28 mouse cellular contexts compared by ENCODE assay signal in genomic region chr19:52374892-52375578, GRCm38 (mm10).
"Had no signal": no experiment of that assay in that cellular context is flagged by ENCODE, and none has a peak within 500 bp of the region (broad histone marks: within the 10 kb centered on the region; RNA-seq: fewer than 3 reads in every experiment).

No protein-coding gene starts in this region.

- H3K36me3 ChIP-seq: embryonic facial prominence, embryonic 10.5 days; embryonic facial prominence, embryonic 12.5 days; embryonic facial prominence, embryonic 13.5 days; embryonic facial prominence, embryonic 15.5 days; forebrain, embryonic 10.5 days; forebrain, embryonic 12.5 days; forebrain, embryonic 15.5 days had no signal

- H3K4me1 ChIP-seq: embryonic facial prominence, embryonic 10.5 days; embryonic facial prominence, embryonic 12.5 days; embryonic facial prominence, embryonic 13.5 days; embryonic facial prominence, embryonic 15.5 days; forebrain, embryonic 10.5 days; forebrain, embryonic 12.5 days; forebrain, embryonic 13.5 days; forebrain, embryonic 15.5 days had no signal

- H3K27me3 ChIP-seq: embryonic facial prominence, embryonic 12.5 days; embryonic facial prominence, embryonic 13.5 days; embryonic facial prominence, embryonic 15.5 days; forebrain, embryonic 12.5 days; forebrain, embryonic 13.5 days; forebrain, embryonic 15.5 days had no signal

- H3K9me3 ChIP-seq: embryonic facial prominence, embryonic 10.5 days; embryonic facial prominence, embryonic 12.5 days; embryonic facial prominence, embryonic 13.5 days; embryonic facial prominence, embryonic 15.5 days; forebrain, embryonic 10.5 days; forebrain, embryonic 12.5 days; forebrain, embryonic 13.5 days; forebrain, embryonic 15.5 days had no signal

- DNase-seq: cerebellum, adult 2 months; cerebellum, adult 8-10 months; cerebellum, adult 9-10 months; cerebellum, adult 9-11 months; cerebellum, postnatal 10 days; cerebellum, postnatal 14 days; cerebellum, postnatal 25 days; cerebellum, postnatal 36 days; embryo, embryonic 11 days; forebrain, postnatal 0 days; gastrocnemius, adult 2 months; gastrocnemius, postnatal 10 days; gastrocnemius, postnatal 14 days; gastrocnemius, postnatal 25 days; gastrocnemius, postnatal 36 days; heart, adult 11 months; heart, adult 18-20 months had no signal

- H3K27ac ChIP-seq: embryonic facial prominence, embryonic 10.5 days; embryonic facial prominence, embryonic 12.5 days; embryonic facial prominence, embryonic 13.5 days; embryonic facial prominence, embryonic 15.5 days; forebrain, embryonic 10.5 days; forebrain, embryonic 12.5 days; forebrain, embryonic 13.5 days; forebrain, embryonic 15.5 days; gastrocnemius, adult 2 months had no signal

- ATAC-seq: forebrain, embryonic 13.5 days; forebrain, embryonic 14.5 days; forebrain, embryonic 15.5 days; forebrain, embryonic 16.5 days; forebrain, postnatal 0 days had no signal

- H3K4me2 ChIP-seq: embryonic facial prominence, embryonic 12.5 days; embryonic facial prominence, embryonic 13.5 days; embryonic facial prominence, embryonic 15.5 days; forebrain, embryonic 12.5 days; forebrain, embryonic 13.5 days; forebrain, embryonic 15.5 days had no signal

- H3K9ac ChIP-seq: embryonic facial prominence, embryonic 12.5 days; embryonic facial prominence, embryonic 13.5 days; embryonic facial prominence, embryonic 15.5 days; forebrain, embryonic 12.5 days; forebrain, embryonic 13.5 days; forebrain, embryonic 15.5 days; forebrain, postnatal 0 days had no signal

- H3K4me3 ChIP-seq: embryonic facial prominence, embryonic 10.5 days; embryonic facial prominence, embryonic 12.5 days; embryonic facial prominence, embryonic 13.5 days; embryonic facial prominence, embryonic 15.5 days; erythroblast, embryonic 14.5 days; forebrain, embryonic 10.5 days; forebrain, embryonic 12.5 days; forebrain, embryonic 13.5 days; forebrain, embryonic 15.5 days; gastrocnemius, adult 2 months had no signal
